Mouse (Mus musculus): ENCODE data around the gene Ipcef1.
"Not testable (repeated sequence)": the region's sequence is repeated elsewhere in the genome, so short reads cannot be mapped to it uniquely, and the experiment has no call there.

Ipcef1 gene

DNA sequence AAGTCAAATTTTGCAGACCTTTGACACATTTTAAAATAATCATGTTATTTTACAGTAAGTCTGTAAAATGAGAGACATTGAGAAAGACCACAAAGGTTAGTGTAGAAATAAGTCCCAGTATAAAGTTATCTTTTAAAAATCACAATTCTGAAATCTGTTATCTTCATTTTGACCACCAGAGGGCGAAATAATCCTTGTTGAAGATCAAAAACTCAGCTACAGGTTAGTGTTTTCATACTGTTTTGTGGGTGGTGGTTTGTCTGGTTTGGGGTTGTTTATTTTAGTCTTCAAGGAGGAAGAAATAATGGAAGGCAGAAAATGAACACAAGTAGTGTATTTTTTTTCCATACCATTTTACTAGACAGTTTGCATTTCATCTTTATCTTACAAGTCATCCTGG lies 166.8 kb downstream of the Ipcef1 start:
- peak; percentile 55 for DNase-seq (ENCODE audit: low spot score)

DNA sequence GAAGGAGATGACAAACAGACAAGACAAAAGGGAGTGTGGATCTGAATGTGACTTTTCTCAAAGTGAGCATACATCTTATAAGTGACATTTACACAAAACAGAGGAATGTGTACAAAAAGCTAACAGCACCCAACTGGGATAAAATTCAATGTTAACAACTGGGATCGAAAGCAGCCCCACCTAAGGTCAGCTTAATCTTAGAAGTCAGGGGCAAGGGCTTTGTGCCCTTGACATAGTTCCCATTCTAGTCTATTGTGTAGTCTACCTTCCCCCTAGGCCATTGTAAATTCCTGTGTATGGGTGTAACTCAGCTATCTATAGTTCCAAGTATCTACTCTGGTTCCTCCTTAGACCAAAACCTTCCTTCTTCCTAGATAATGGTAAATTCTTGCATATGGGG lies 170.2 kb downstream of the Ipcef1 start:
- DNase-seq (ENCODE audit: low spot score): not testable (repeated sequence)

- DNase-seq (ENCODE audit: low spot score): no peak
Measured at GRCm38 (mm10) chr10:6878276-6878881, 173.9 kb downstream of the Ipcef1 start.

DNA sequence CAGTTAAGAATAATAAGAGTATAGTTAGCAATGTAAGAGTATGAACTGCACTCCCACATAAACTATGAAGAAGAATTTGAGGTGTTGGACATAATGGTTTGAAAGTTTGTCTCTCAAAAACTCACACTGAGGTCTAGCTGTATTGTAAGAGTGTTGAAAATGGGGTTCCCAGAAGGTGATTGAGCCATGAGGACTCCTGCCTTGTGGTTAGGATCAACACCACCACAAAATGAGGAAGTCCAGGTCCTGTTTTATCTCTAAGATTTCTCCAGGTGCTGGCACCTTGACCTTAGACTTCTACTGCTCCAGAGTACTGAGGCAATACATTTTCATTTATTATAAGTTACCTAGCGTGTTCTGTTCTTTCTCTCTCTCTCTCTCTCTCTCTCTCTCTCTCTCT lies 178.4 kb downstream of the Ipcef1 start:
- no peak for DNase-seq (ENCODE audit: low spot score)

DNA sequence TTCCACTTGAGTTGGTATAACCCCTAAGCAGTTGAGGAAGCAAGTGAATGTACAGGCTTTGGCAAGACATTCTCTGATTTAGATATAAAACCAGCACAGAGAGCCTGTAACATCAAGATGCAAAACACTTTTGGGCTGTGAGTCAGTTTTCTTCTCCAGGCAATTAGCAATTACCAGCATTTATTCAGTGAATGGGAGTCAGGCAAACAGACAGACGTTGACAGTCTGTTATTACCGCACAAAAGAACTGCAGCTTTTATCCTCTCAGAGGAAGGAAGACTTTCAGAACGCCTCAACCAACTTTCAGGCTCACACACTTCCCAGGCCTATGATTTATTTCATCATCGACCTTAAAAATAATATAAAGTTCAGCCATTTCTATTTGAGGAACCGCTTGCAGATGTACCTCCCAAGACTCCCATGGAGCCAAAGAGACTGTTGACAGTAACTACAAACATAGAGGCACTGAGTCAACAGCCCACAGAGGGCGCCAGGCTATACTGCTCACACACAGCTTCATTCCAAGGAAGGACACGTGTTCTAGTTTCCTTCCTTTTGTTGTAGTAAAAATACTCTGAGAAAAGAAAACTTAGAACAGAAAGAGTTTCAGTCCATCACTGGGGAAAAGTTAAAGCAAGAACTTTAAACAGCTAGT lies 180.7 kb downstream of the Ipcef1 start:
- no peak for DNase-seq (ENCODE audit: low spot score)

GRCm38 (mm10) chr10:6855812-6856211 lies 196.5 kb downstream of the Ipcef1 start:
- DNase-seq (ENCODE audit: low spot score): no peak

DNA sequence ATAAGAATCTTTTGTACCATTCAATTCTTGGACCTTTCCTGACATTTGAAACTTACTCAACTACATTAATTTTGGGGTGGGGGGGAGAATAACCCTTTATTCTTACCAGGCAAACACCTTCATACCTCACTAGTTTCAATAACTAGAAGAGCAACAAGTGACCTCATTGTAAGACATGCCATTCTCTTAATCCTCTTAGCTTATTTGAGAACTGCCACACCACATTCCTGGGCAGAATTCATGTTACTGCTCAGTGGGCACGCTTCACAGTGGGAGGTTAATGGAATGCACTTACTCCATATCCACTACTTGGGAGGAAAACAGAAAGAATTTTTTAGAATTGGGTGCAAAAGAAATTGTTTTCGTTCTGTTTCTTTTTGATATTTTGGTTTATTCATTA lies 203.4 kb downstream of the Ipcef1 start:
- no peak for DNase-seq (ENCODE audit: low spot score)

GRCm38 (mm10) chr10:6848162-6848754 lies 204.0 kb downstream of the Ipcef1 start:
- DNase-seq (ENCODE audit: low spot score): no peak

DNA sequence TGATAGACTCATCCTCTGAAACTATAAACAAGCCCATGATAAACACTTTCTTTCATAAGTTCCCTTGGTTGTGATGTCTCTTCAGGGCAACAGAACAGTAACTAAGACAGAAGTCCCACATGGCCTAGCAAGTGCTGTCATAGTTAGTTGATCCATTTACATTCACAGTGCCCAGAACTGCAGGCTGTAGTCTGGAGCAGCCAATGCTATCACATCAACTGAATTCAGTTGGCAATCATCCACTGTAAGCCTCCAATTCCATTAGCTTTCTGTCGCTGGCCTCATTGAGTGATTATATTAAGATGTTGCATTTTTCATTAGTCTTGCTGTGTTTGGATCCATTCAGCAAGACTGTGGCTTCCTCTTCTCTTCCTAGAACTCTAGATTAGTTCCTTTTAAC lies 206.0 kb downstream of the Ipcef1 start:
- DNase-seq (ENCODE audit: low spot score): no peak

DNA sequence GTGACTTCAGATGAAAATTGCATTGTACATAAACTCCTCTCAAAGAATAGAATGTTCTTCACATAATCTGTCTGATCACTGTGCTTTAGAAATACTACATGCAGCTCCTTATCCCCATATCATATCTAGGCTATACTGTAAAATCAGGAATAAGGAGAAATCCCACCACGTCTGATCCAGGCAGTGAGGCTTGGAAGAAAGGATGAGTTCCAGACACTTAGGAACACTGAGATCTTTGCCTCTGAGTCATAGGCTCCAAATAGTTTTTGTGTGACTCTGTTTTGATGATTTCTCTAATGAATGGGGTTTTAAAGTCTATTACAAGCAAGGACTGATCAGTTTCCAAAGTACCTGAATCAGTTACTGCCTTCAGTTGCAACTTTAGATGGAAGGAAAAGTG lies 210.1 kb downstream of the Ipcef1 start:
- no peak for DNase-seq (ENCODE audit: low spot score)

Data from layer of hippocampus, adult 9-10 months (tissue).